Mouse (Mus musculus): ENCODE results near the gene Olfr493.

Gene Olfr493

GRCm38 (mm10) chr7:108346879-108347278, at the start of gene Olfr493:
Gene Olfr493, minus strand, starts transcription at chr7:108346979.
- CTCF ChIA-PET = no interaction called here

- CTCF ChIA-PET = no interaction called here
Measured at GRCm38 (mm10) chr7:108392867-108393266, 46.1 kb upstream of the Olfr493 start, which contains the start of gene Olfr495. Gene Olfr495, plus strand, starts transcription at chr7:108393167.

- CTCF ChIA-PET = no interaction called here
Measured at GRCm38 (mm10) chr7:108365035-108365434, 18.3 kb upstream of the Olfr493 start, which contains the start of gene Olfr494. Gene Olfr494, plus strand, starts transcription at chr7:108365335.

- CTCF ChIA-PET = no interaction called here
Measured at GRCm38 (mm10) chr7:108323574-108323973, 23.2 kb downstream of the Olfr493 start, which contains the start of gene Olfr492. Gene Olfr492, minus strand, starts transcription at chr7:108323674.

- CTCF ChIA-PET = no interaction called here
Measured at GRCm38 (mm10) chr7:108313151-108313550, 33.6 kb downstream of the Olfr493 start, which contains the start of gene Olfr491. Gene Olfr491, plus strand, starts transcription at chr7:108313451.
